Mouse (Mus musculus) layer of hippocampus, adult 11-12 months (tissue): ENCODE data around the gene Ephb2.

Experiments
- DNase-seq: peaks from one replicate; pipeline ENCODE4 v3.0.0; 2022; ENCODE audit warnings: low spot score

Gene Ephb2

GRCm38 (mm10) chr4:136761713-136762380 is 73.9 kb downstream of the Ephb2 start:
- no peak for DNase-seq

GRCm38 (mm10) chr4:136760882-136761281 is 74.9 kb downstream of the Ephb2 start:
- DNase-seq, result no peak

DNA sequence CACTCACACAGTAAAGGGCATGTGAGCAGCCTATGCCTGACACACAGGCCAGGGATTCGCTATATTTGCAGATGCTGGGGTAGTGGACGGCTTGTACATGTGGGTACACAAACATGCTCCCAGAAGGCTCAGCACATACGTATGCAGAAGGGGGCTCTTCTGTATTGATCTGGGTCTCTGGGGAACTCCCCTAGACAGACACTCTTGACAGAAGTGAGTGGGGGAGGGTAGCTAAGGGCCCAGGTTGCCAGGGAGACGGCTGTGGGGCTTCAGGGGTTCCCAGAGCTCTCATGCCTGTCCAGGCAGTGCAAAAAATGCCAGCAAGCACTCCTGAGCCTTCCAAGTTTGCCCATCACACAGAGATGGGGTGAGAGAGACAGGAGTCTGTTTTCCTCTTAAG is 78.7 kb downstream of the Ephb2 start:
- DNase-seq, result no peak

DNA sequence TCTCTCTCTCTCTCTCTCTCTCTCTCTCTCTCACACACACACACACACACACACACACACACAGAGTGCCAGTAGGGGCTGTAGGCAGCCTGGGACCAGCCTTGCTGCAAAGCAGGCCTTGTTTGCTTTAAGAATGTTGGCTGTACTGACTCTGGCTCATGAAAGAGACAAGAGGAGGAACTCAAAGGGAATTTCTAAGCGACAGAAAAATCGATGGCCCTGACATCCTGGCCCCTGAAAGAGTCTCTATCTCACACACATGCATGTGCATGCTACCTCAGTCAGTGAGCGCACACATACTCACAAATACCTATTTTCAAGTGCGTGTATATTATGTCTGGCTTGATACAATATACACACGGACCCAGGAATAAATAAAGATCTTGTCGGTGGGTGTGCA is 79.3 kb downstream of the Ephb2 start:
- no peak for DNase-seq

DNA sequence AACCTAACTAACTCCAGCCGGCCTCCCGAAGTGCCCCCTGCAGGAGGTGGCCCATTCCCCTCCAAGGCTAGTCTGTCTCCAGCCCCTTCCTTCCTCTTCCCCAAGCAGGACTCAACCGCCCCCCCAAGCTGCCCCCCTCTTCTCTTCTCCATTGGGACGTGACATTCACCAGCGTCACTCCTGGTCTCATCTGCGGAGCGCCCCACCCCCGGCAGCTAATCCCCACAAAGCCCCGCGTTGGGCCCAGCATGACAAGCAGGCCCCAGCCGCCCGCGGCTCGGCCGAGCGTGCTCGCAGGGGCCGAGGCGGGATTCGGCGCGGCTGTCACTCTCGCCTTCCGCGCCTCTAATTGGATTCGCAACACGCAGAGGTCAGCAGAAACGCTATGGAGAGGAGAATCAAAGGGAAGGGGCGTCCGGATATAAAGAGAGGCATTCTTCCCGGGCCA is 80.4 kb downstream of the Ephb2 start:
- no peak for DNase-seq

DNA sequence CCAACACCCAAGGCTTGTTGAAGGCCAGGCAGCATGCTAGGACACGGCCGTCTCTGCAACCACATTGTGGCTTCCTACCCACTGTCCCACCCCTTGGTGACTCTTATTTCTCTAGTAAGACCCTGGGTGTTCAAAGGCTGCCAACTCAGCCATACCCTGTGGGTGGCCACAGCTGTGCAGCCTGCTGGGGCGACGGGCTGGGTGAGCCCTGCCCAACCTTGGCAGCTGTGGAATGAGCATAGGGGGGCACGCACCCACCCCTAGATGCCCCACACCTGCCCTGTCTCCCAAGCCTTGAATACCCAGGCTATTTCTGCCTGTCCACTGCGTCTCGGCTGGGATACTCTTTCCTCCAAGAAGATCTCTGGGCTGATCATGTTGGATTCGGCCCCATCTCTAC is 81.5 kb downstream of the Ephb2 start:
- DNase-seq, result no peak

DNA sequence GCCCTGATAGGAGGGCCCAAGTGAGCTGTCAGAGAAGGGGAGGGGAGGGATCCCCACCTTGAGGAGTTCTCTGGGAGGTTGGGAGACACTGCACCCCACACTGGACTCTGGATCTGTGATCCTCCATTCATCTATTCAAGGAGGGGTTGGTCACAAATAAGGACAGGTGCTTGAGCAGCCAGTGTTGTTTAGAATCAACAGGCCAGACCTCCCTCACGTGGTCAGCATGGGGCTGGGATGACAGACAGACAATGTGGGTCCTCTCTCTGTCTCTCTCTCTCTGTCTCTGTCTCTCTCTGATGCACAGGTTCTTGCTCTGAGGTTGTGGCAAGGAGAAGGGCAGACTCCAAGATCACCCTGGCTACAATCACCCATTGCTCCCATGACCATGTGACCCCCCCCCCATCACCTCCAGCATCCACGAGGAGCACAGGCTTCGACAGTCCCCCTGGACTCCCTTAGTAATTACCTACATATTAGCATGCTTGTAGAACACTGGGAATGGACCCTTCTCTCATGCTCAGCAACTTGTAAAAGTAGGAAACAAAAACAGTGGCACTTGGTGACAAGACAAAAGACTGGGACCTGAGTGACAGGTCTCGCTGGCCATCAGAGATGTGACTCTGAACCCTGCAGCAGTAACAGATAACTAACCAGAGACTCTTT is 84.3 kb downstream of the Ephb2 start:
- no peak for DNase-seq

DNA sequence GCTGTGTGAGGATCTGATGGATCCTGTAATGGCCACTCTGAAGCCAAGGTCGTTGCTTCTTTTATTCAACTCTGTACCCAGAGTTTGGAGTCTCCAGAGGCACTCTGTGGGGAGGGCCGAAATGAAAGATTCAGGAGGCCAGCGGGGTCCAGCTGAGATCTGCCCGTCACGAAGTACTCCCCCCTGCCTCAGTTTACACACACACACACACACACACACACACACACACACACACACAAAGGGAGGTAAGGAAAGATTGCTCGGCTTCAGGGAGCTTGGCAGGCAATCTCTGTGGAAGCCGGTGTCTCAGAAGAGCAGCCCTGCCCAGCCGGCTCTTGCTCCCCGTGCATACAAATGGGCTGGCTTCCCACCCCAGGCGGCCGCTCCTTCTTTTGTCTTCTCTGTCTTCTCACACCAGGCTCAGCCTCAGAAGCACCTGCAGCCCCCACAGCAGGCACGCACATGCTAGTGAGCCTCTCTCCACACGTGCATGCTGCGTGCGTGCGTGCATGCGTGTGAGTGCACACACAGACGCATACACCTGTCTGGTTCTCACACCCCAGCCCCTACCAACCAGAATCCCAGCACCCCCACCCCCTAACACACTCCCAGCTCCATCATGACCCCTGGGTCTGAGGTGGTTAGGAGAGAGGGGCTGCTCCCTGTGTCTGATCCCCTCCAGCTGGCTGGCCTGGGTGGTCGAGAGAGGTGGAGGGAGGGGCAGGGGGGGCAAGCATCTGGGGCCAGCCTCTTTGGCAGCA is 85.0 kb downstream of the Ephb2 start:
- DNase-seq, result no peak

- peak; percentile 43 for DNase-seq
Measured at GRCm38 (mm10) chr4:136749851-136750577, 85.8 kb downstream of the Ephb2 start.

DNA sequence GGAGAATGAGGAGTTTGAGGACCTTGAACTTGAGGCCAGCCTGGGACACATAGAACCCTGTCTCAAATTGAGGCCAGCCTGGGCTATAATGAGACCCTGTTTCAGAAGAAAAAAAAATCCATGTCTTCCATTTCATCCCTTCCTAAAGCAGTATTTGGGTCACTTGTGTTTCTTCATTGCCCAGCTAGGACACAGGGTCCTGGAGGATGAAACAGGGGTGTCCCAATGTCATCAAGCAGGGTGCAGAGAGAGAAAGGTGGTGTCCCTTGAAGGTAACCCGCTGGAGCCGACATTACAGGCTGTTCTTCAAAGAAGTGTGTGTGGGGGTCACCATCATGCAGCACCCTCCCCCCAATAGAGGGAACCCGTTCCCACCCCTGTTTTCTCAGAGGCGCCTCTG is 86.4 kb downstream of the Ephb2 start:
- DNase-seq, result no peak

DNA sequence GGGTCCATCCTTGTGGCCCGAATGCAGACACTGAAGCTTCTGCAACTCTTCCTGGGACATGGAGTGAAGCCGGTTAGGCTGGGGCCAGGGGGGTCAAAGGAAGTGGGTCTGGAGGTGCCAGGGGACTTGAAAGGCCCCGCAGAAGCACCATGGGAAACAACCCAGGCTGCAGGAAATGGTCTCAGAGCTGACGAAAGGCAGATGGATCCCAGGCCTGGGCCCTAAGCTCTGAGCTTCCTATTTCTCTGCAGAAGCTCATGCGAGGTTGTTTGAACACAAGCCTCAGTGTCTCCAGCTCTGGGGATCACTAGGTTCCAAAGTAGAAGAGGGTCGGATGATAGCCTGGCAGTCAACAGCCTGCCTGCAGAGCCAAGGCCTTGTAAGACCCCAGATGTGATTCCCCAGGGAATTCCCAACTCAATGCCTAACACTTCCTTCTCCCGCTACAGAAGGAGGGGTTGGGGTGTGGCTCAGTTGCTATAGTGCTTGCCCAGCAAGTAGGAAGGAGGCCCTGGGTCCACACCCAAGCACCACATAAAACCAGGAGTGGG is 86.9 kb downstream of the Ephb2 start:
- DNase-seq, result no peak

GRCm38 (mm10) chr4:136746516-136746915 is 89.3 kb downstream of the Ephb2 start:
- DNase-seq, result no peak

DNA sequence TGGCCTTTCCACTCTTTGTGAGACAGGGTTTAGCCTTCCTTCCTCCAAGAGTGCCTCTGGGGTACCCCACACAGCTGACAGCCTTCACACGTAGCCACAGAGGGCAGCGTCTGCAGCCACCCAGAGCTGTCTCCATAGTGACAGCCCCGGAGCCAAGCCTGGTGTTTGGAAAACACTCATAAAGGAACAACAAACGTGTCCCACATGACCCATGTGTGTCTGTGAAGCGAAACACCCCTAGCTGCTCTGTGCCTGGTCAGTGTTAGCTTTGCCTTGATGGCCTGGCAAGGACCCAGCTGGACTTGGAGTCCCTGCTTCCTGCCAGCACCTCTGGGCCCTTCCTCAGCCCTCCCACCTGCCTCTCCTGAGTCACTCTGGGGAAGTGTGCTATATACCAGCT is 93.1 kb downstream of the Ephb2 start:
- no peak for DNase-seq

GRCm38 (mm10) chr4:136741840-136742239 is 93.9 kb downstream of the Ephb2 start:
- DNase-seq, result peak; percentile 90

- no peak for DNase-seq
Measured at GRCm38 (mm10) chr4:136740963-136741362, 94.8 kb downstream of the Ephb2 start.

- no peak for DNase-seq
Measured at GRCm38 (mm10) chr4:136739189-136739588, 96.6 kb downstream of the Ephb2 start.

- DNase-seq, result no peak
Measured at GRCm38 (mm10) chr4:136738291-136738690, 97.5 kb downstream of the Ephb2 start.

- DNase-seq, result no peak
Measured at GRCm38 (mm10) chr4:136735856-136736255, 99.9 kb downstream of the Ephb2 start.

DNA sequence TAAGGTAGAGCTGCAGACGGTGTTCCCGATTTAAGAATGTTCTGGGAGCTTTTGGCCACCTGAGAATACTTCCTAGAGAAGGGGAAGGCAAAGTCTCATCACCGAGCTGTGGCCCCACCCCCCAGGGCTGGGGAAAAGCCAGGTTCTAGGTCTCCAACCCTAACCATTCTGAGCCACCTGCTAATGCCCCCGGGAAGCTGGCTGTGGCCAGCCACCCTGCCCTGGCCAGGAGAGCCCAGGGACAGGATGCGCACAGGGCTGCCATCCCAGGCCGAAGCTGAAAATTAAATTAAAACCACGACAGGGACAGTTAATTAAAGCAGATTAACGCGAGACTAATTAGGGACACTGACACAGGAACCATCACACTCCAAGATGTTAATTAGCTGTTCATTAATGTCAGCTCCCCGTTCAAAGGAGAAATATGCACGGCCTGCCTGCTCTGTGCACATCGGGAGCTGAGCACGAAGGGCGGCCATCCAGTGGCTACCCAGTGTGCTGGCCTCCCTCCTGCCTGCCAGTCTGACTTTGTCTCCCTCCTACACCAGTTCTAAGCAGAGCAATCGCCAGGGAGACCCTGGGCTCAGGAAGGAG is 101.5 kb downstream of the Ephb2 start:
- DNase-seq, result no peak

- no peak for DNase-seq
Measured at GRCm38 (mm10) chr4:136733217-136733865, 102.4 kb downstream of the Ephb2 start.

GRCm38 (mm10) chr4:136732536-136733121 is 103.2 kb downstream of the Ephb2 start:
- no peak for DNase-seq
